Mouse (Mus musculus) heart, postnatal 25 days (tissue): ENCODE measurements around the gene Rbm28. TPM values are rescaled to one million over a fixed set of nuclear protein-coding genes. Genes with fewer than 3 reads are reported as not detected.
A peak's percentile ranks its signal among the peaks of the same experiment; 100 is the strongest.

Experiments
- DNase-seq: peaks from one replicate; pipeline ENCODE4 v3.0.0; 2022; ENCODE audit warnings: low spot score
- intact Hi-C: fragments of 180-260 bp; cut with DNase I; formaldehyde crosslinking; loops from one replicate; pipeline ENCODE4 v1.15.1; 2025
- microRNA-seq: library from miRNA; unstranded; fragments of <30 nt; microRNA quantifications from one replicate; pipeline ENCODE4 v1.2.0, GENCODE M21; 2022
- total RNA-seq, 2 experiments: library from RNA; stranded (reverse); gene quantifications; 2 replicates each; pipeline ENCODE4 v1.2.3; 2021

The Rbm28 gene
- total RNA-seq, 2 experiments from 2014 or later, result 18.3 to 18.4 TPM

DNA sequence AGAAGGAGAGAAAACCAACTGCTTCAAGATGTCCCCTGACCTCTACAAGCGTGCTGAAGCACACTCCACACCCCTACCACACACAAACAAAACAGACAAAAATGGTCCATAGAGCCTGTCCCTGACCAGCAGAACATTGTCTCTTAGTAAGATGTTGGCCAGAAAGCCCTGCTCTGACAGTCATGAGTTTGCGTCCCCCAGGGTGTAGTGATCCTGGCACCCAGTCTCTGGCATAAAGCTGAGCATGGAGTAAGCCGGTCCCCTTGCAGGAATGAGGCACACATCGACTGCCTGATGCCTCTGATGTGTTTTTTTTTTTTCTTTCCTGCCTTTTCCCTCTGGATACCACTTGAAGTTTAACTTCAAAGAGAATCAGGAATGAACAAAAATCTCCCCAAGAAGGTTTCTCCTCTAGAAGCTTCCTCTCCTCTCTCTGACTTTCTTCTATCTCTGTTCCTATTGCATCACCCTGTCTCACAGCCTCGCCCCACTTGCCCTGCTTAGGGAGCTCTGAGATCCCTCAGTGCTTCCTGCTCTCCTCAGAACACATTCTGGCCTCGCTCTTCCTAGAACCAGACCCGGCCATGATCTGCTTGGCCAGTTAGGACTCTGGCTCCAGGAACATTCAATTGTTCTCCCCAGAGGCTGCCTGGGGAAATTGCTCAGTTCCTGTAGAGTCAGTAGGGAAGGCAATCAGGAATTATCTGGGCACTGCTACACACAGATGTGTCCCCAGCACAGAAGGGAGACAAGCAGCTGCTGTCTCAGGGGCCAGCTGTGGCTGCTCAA lies 76.7 kb downstream of the Rbm28 start:
- intact Hi-C loops, result no loop called here
- DNase-seq, result peak; percentile 77

DNA sequence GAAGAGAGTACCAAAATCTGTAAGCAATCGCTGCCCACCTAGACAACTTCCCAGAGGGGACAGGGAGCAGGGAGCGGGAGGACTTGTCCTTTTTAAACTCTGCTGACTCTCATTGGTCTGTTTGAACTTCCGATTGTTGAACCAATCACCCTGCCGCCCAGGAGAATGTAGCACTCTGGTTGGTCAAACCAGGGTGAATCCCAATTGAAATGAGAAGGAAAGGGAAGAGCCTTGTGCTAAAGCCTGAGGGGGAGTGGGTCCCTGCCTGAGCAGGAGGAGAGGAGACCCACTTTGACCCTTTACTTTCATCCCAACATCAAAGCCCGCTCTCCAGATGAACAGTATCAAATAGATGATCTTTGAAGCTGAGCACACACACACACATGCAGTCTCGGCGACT lies 80.4 kb downstream of the Rbm28 start:
- no peak for DNase-seq
- intact Hi-C loops, result no loop called here

DNA sequence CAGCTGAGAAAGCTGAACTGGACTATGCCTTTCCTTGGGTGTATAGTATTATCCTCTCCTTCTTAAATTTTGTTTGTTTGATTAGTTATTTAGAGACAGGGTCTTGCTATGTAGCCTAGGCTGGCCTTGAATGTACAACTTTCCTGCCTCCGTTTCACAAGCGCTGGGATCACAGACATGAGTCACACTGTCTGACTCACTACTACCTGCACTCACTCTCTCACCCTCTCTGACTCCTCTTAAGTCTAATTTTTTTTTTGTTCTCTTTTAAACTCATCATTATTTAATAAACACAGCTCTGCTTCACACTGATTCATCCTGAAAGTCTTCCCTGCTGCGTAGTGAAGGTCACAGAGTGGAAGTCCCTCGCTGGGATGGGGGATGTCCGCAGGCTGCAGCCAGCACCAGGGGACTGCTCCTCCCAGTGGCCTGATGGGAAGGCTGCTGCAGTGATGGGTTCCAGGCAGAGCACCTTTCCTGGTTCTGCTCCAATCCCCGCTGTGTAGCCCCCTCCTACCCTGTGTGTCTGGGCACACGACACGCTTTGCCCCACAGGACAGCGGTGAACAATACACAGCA lies 81.9 kb downstream of the Rbm28 start:
- intact Hi-C loops, result no loop called here
- DNase-seq, result no peak

DNA sequence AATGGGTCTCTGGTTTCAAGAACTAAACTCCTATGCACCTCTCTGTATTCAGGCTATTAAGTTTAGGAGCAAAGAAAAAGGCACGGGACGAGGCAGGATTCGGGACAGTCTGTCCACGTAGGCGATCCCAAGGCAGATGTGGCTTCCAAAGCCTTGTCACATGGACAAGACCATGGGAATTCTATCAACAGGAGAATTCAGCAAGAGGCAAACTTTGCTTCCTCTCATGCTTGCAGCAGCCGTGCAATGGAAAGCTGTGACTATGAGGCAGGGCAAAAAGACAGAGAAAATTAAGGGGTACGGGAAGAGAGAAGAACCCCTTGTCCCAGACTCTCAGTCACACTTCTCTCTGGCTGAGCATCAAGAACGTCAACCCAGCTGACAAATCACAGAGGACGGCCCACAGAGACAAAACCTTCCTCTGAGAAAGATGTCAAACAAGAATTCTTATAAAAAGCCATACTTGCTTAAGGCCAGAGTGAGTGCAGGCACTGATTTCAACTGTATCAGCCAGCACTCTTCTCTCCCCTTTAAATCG lies 82.9 kb downstream of the Rbm28 start:
- intact Hi-C loops, result no loop called here
- DNase-seq, result no peak

DNA sequence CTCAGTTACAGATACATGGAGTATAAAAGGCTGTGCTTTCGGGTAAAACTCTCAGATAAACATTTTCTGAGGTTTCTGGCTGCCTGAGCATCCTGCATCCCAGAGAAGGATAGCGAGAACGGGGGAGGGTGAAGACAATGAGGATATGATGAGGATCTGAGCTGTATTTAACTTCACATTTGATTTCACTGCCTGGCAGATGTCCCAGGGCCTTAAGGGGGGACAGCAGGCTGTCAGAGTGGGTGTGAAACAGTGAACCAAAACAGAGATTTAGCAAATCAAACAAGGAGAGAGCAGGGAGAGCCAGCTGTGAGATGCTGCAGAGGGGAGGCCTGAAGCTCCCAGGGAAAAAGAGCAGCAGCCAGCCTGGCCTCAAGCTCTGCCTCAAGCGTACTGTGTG lies 85.5 kb downstream of the Rbm28 start:
- intact Hi-C loops, result no loop called here

DNA sequence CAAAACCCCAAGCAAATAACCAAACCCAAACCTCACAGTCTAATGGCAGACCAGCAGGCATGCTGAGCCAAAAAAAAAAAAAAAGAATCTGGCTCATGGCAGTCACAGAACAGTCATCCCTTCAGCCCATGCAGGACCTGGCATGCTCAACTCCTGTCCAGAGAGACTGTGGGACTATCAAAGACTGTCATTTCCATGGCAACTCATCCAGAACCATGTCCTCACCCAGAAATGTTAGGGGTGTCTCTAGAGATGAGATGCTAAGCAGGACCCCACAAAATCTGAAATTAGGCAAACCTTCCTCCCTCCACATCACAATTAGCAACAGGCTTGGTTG lies 90.7 kb downstream of the Rbm28 start:
- no peak for DNase-seq

More for the DNA sequence above, 85.5 kb downstream of the Rbm28 start:
- no peak for DNase-seq

More for the DNA sequence above, 90.7 kb downstream of the Rbm28 start:
- intact Hi-C loops, result no loop called here

Small RNA genes within 50 kb of the gene (microRNA-seq; reads per million reads assigned to microRNA genes)
- gene Gm24303, result not detected

Other genes with a start within 250 kb of the Rbm28 start
- gene Lep, start 104.8 kb downstream of the Rbm28 start, total RNA-seq, result under 1 TPM in 1 of 2 experiments, not detected in 1; 0.31 TPM
- gene Prrt4, start 14.6 kb upstream of the Rbm28 start, total RNA-seq, result 1 to 10 TPM; 3.1 to 3.6 TPM
- gene Impdh1, start 51.4 kb upstream of the Rbm28 start, total RNA-seq, result 10 to 100 TPM; 22.7 to 23.0 TPM
- 1 to 10 TPM; 5.8 to 6.6 TPM for gene Hilpda, start 107.5 kb upstream of the Rbm28 start, total RNA-seq
- not detected for gene Fam71f2, start 114.6 kb upstream of the Rbm28 start, total RNA-seq
- gene Fam71f1, start 154.1 kb upstream of the Rbm28 start, total RNA-seq, result not detected
- 100 to 1,000 TPM; 233 to 264 TPM for gene Calu, start 183.1 kb upstream of the Rbm28 start, total RNA-seq
- gene Opn1sw, start 223.5 kb upstream of the Rbm28 start, total RNA-seq, result not detected
- gene Ccdc136, start 231.3 kb upstream of the Rbm28 start, total RNA-seq, result 1 to 10 TPM; 1.9 to 3.1 TPM